Mouse (Mus musculus) liver, embryonic 14.5 days (tissue): ENCODE results near the gene 4930518I15Rik.

Source experiments
- CTCF ChIP-seq: IDR thresholded peaks from 2 replicates; pipeline ENCODE4 v1.5.1; 2016; ENCODE audit warnings: antibody characterized with exemption, low read depth, control low read depth
- EP300 ChIP-seq: IDR thresholded peaks from 2 replicates; pipeline ENCODE4 v1.6.1; 2016; ENCODE audit warnings: antibody characterized with exemption, low read depth

DNA sequence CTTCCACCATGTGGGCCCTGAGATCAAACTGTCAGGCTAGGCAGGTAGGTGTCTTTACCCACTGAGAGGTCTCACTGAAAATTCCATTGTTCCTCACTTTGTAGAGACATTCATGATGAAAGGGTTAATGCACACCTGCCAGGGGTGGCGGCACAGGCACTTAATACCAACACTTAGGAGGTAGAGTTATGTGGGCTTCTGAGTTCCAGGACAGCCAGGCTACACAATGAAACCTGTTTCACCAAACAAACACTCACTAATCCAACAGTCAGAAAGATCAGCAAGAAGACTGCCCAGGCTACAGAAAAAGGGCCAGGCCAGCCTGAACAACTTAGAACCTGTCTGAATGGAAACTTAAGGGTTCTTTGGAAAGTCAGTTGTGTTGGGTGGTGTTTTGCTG, 41.6 kb downstream of the 4930518I15Rik start:
- no peak for TF ChIP-seq EP300
- TF ChIP-seq CTCF = no peak
